Mouse (Mus musculus) lung, postnatal 4 days (tissue): ENCODE measurements around the gene 9130023H24Rik.

Experiments
- DNase-seq, 2 experiments: peaks; one replicate each; pipeline ENCODE4 v3.0.0; 2021

The 9130023H24Rik gene

GRCm38 (mm10) chr7:128237927-128238778, at the start of gene 9130023H24Rik:
Gene 9130023H24Rik (minus strand): TSS chr7:128238031.
- DNase-seq, result peak; percentile 100

DNA sequence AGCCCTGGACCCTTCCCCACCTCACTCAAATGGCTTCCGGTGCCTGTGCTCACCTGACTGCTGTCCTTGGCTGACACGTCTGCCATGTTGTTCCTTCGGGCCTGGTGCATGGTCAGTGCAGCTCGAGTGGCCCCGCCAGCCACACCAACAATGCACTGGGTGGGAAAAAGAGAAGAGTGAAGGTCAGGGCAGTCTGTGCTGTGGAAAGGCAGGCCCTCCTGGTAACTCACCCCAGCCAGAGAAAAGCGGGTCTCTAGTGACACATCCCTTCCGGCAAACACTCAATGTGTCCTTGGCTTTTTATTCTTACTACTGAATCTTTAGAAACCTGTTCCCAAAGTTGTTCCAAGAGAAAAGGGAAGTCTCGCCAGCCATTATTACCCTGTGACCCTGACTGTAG, 47.2 kb upstream of the 9130023H24Rik start:
- DNase-seq, result peak in 1 of 2 experiments; percentile 19

DNA sequence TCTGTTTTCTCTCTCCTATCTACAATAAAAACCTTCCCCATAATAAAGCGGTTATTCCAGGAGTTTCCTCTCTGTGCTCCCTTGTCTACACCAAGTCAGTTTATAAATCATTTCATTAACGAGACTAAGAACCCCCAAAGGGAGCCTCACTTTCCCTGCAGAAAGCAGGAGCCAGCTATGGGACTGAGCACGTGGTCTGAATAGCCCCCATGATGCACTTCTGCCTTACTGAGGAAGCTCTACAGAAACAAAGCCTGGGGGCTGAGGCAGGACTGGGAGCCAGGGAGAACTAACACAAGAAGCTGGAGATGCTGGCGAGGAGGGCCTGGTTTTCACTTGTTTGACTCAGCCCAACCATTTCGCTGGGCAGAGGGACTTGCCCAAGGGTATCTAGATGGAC, 46.2 kb upstream of the 9130023H24Rik start:
- DNase-seq, result peak in 1 of 2 experiments; percentile 4

- peak in 1 of 2 experiments; percentile 36 for DNase-seq
These were observed 44.9 kb upstream of the 9130023H24Rik start for GRCm38 (mm10) chr7:128282532-128283244.

DNA sequence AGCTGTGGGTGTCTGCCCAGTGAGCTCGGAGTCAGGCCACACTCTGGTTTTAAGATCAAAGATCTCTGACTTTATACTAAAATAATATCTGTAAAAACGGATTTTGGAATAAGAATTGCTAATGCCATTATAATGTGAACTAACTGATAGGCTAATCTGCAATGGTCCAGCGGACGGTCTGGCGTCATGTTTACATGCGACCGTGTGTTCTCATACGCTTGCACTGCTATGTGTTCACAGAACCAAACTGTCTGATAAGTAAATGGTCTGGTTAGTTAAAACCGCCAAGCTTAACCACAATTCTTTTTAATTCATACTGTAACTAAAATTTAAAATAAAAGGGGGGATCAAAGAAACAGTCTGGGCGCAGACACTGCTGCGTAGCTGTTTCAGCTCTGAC, 43.9 kb upstream of the 9130023H24Rik start:
- DNase-seq, result peak in 1 of 2 experiments; percentile 2

GRCm38 (mm10) chr7:128279750-128280149, 41.9 kb upstream of the 9130023H24Rik start:
- DNase-seq, result no peak

DNA sequence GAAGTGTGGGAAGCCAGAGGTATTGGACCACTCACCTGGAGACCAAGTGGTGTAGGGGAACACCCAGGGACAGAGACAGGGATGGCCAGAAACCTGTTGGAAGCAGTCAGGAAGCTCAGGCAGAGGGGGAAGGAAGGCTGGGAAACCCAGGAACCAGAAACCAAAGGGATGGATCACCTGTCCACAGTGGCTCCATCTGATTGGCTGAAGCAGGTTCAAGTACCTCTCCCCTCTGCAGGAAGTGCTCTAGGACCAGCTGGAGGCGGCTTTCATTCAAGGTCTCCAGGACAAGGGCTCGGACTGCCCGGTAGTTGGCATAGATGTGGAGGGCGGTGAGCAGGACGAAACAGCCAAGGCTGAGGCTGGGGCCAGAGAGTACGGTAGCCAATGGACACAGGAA, 38.2 kb upstream of the 9130023H24Rik start:
- peak in 1 of 2 experiments; percentile 19 for DNase-seq

DNA sequence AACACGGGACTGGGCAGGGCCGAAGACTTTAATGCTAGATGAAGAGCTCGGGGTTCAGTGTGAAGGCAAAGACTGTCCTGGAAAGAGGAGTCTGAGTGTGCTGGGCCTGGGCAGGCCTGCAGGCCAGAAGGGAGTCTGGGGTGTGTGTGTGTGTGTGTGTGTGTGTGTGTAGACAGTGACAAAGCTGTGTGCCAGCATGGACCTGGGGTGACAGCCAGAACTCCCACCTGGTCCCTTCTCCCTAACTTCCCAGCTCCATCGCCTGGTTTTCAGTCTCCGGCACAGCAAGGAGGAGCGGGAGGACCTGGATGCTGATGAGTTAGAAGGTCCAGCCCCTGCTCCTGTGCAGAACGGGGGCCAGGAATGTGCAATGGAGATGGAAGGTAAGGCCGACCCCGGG, 33.7 kb upstream of the 9130023H24Rik start:
- peak in 1 of 2 experiments; percentile 15 for DNase-seq

GRCm38 (mm10) chr7:128270431-128270850, 32.6 kb upstream of the 9130023H24Rik start:
- peak in 1 of 2 experiments; percentile 23 for DNase-seq

DNA sequence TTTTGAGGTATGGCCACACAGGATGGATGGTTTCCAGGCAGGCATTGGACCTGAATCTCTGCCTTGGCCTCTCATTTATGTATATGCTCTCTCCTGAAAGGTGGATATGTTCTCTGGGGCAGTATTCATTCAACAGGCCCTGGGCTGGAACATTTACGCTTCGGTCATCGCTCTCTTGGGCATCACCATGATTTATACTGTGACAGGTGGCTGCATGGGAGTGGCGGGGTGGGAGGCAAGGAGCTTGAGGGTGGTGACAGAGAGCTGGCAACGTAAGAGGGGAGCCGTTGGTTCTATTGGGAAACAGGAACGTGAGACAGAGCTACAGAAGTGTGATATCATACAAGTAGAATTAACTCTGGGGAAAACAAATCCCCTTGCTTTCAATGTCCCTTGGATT, 30.0 kb upstream of the 9130023H24Rik start:
- DNase-seq, result peak in 1 of 2 experiments; percentile 14

GRCm38 (mm10) chr7:128267391-128267790, 29.6 kb upstream of the 9130023H24Rik start:
- DNase-seq, result peak in 1 of 2 experiments; percentile 16

DNA sequence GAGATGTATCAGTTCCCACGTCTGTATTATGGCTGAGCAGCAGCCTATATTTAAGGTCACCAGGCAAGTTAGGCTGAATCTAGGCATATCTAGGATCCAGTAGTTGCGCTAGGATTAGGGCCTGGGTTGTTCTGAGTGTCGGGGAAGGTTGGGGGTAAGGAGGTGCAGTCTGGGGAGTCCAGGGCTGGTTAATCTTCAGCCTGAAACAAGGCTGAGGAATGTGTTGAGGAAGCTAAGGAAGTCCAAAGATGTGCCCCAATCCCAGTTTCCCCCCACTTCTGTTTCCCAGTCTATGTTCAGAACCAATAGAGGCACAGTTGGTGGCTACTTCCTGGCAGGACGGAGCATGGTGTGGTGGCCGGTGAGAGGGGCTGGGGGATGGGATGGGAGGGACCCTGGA, 28.2 kb upstream of the 9130023H24Rik start:
- no peak for DNase-seq

GRCm38 (mm10) chr7:128265411-128265810, 27.6 kb upstream of the 9130023H24Rik start, which contains the start of gene Slc5a2:
Gene Slc5a2 (plus strand): TSS chr7:128265657.
- DNase-seq, result peak in 1 of 2 experiments; percentile 10

DNA sequence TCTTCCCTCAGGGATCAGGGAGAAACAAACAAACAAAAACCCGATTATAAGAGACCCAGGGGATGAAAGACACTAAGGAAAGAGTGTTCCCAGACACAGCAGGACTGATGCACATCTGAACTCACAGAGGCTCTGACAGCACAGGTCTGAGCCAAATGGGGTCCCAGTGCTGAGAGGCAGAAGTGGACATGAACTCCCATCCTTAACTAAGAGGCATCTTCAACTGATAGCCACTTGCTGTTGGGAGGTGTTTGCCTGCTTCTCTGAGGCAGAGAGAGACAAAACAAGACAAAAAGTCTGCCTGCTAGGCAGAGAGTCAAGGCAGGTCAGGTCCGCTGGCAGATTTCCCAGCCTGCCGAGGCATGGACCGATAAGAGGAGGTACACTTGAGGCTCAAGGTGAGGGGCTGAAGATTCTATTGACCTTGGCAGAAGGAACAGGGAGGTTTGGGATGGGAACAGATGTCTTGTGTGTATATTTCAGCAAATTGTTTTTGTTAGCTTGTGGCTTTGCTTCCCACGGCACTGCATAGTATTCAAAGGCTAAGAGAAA, 19.0 kb upstream of the 9130023H24Rik start:
- DNase-seq, result peak; percentile 44 to 54

DNA sequence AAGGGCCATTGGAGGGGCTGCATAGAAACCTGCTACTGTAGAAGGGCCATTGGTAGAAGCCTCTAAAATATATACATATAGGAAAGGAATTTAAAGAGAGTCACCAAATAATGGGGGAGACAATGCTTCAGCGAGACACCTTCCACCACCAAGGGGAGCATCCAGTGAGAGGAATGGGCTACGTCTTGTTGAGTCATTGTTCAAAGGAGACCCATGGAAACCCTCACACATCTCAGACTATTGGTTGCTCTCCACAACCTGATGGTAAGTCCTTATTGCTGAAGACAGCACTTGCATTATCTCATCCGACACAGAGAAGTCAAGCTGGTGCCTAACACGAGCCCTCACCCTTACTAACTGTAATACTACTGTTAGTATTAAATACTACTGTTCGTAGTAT, 17.9 kb upstream of the 9130023H24Rik start:
- DNase-seq, result peak in 1 of 2 experiments; percentile 3

- peak in 1 of 2 experiments; percentile 11 for DNase-seq
These were observed 17.1 kb upstream of the 9130023H24Rik start for GRCm38 (mm10) chr7:128254978-128255377.

DNA sequence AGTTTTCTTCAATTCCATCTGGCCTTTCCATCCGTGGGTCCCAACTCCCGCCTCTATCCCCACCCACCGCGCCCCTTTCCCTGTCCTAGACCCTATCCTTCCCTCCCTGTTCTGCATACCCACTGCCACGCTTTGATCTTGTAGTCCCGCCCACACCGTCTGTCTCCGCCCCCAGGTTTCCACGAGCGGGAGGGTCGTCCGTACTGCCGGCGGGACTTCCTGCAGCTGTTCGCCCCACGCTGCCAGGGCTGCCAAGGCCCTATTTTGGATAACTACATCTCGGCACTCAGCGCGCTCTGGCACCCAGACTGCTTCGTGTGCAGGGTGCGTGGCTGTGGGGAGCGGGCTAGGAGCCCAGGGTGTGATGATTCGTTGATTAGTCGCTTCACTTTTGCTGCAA, 14.8 kb upstream of the 9130023H24Rik start:
- DNase-seq, result peak; percentile 51 to 63

DNA sequence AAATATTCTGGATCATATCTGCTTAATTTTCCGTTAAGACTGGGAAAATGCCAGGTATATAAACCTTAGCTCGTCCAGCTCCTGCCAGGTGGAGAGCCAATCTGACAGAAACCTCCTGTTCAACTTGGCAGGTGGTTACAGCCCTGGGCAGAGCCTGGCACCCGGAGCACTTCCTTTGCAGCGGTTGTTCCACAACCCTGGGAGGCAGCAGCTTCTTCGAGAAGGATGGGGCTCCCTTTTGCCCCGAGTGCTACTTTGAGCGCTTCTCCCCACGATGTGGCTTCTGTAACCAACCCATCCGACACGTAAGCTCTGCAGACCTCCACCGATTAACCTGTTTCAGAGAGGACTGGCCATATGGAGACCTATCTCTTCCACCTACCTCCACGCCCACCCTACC, 14.1 kb upstream of the 9130023H24Rik start:
- no peak for DNase-seq

DNA sequence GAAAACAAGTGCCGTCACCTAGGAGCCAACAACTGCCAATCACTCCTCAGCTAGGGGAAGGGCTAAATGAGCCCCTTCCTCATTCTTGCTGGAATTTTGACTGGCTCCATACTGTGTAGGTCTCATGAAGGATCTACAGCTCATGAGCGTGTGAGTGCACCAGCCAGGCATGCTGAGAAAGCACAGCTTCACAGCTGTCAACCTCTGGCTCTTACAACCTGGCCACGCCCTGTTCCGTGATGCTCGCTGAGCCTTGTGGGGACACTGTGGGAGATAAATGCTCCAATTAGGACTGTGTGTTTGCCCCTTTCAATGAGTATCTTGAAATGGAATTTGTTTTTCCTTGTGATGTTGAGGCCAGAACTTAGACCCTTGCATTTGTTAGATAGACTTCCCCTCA, 12.2 kb upstream of the 9130023H24Rik start:
- DNase-seq, result peak in 1 of 2 experiments; percentile 20

- peak; percentile 23 to 24 for DNase-seq
These were observed 10.5 kb upstream of the 9130023H24Rik start for GRCm38 (mm10) chr7:128248081-128249042.

GRCm38 (mm10) chr7:128247443-128247842, 9.6 kb upstream of the 9130023H24Rik start:
- DNase-seq, result peak; percentile 89 to 92
